Mouse (Mus musculus) embryonic stem cell, embryonic (primary cell): ENCODE data around the gene Nxph3.

Experiments
- CTCF ChIA-PET, 4 experiments: fragments of 300-600 bp in 2 of 4; fragments of 350-600 bp in 2 of 4; sonication (Branson Sonifier 250); formaldehyde crosslinking; loops; one replicate each; lab custom pipeline; 2022; ENCODE audit warnings: inconsistent platforms in 2 of 4; lab: Charles Lee
- POLR2A ChIA-PET, 4 experiments: fragments of 300-600 bp in 2 of 4; fragments of 350-600 bp in 2 of 4; sonication (Branson Sonifier 250); formaldehyde crosslinking; loops; one replicate each; lab custom pipeline; 2022; ENCODE audit warnings: antibody characterized with exemption in 4 of 4, inconsistent platforms in 1 of 4; lab: Charles Lee

Nxph3 gene

DNA sequence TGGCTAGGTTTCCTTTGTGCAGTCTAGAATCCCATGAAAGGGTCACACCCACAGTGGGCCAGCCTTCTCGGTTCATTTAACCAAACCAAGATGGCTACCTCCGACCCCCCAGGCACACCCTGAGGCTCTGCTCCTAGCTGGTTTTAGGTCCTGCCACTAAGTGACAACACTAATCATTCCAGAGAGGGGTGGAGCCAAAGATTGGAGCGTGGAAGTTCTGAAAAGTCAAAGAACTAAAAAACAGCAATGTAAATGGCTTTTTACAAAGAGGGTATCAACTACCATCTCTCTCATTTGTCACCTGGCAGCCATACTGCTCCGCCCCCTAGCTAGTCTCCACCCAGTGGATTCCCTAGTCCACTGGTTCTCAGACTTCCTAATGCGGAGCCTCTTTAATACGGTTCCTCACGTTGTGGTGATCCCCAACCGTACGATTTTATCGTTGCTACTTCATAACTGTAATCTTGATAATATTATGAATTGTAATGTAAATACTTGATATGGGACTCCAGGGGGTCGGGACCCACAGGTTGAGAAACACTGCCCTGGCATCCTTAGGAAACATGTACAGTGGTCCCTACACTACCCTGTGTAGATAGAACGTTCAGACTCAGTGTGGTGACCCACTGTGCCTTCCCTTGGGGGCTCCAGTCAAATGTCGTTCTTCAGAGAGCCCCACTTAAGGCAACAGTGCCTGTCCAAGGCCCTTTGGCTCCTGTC lies 18.1 kb upstream of the Nxph3 start:
- POLR2A ChIA-PET, result interaction anchor here in 3 of 4 experiments (0.5 to 3.3 kb wide), 36 partner anchors 8 to 341 kb away, joined by 3 to 13 read pairs (median 4); partner anchors contain the start of genes Kat7 (in 2 of the 3), Slc35b1 (in 2 of the 3), Nxph3 (in 1 of the 3) and Phb (in 1 of the 3)
- CTCF ChIA-PET, result interaction anchor here (0.5 to 5.9 kb wide), 32 partner anchors 8 to 448 kb away, joined by 3 to 32 read pairs (median 3); partner anchors contain the start of genes Ngfr (in 2 of the 4), Nxph3 (in 1 of the 4), Phb (in 1 of the 4) and Slc35b1 (in 1 of the 4)

DNA sequence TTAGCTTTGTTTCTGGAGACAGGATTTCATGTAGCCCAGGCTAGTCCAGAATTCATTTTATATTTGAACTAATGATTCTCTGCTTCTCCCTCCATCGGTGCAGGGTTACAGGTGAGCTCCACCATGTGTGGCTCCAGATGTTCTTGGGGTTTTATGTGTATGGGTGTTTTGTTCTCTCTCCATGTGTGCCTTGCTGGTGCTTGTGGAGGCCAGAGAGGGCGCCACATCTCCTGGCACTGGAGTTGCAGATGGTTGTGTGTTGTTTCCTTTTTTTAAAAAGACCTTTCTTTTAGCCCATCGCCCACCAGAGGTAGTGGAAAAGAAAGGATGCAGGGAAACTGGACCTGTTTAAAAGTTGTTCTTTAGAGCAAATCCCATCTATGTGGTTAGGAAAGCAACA lies 13.9 kb upstream of the Nxph3 start:
- ChIA-PET POLR2A (interaction anchor here in 2 of 4 experiments (0.7 to 2.1 kb wide), 8 partner anchors 11 to 190 kb away, joined by 3 to 9 read pairs (median 3); partner anchors contain the start of genes Nxph3 (in 1 of the 2), Phb (in 1 of the 2) and Slc35b1 (in 1 of the 2)), CTCF (interaction anchor here in 3 of 4 experiments (0.6 to 1.8 kb wide), 16 partner anchors 8 to 270 kb away, joined by 3 to 7 read pairs (median 3); partner anchors contain the start of genes Ngfr (in 1 of the 3) and Slc35b1 (in 1 of the 3))

DNA sequence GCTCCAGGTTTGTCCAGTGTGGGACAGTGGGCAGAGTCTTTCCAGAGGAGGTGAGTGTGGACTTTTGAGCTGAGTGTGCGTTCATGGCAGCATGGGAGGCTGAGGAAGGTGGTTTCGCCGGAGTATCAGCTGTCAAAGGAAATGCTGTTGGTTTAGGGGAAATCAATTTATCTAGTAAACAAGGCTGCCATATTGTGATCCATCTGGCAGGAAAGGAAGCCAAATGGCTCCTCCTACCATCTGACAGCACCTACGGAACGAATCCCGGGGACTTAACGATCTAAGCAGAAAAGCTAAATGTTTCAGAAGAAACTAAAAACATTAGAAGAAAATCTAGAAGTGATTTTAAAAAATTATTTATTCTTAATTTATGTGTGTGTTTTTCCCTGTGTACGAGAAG lies 12.9 kb upstream of the Nxph3 start:
- ChIA-PET POLR2A (interaction anchor here in 3 of 4 experiments (0.6 to 2.1 kb wide), 12 partner anchors 10 to 215 kb away, joined by 3 to 9 read pairs (median 3); partner anchors contain the start of genes Nxph3 (in 1 of the 3) and Slc35b1 (in 1 of the 3)), CTCF (interaction anchor here (0.6 to 1.8 kb wide), 10 partner anchors 17 to 456 kb away, joined by 3 to 7 read pairs (median 4); partner anchors contain the start of gene Ngfr (in 1 of the 4))

- POLR2A ChIA-PET, result interaction anchor here (0.6 to 3.4 kb wide), 59 partner anchors 9 to 455 kb away, joined by 3 to 35 read pairs (median 4); partner anchors contain the start of genes Slc35b1 (in 4 of the 4), Kat7 (in 3 of the 4), Ngfr (in 2 of the 4) and Spop (in 2 of the 4)
- CTCF ChIA-PET, result interaction anchor here (0.5 to 4.6 kb wide), 187 partner anchors 9 to 629 kb away, joined by 3 to 121 read pairs (median 5); partner anchors contain the start of genes Slc35b1 (in 4 of the 4), Spop (in 4 of the 4), Dlx3 (in 2 of the 4) and Kat7 (in 1 of the 4)
Measured at GRCm38 (mm10) chr11:95521563-95521962, 7.2 kb upstream of the Nxph3 start.

DNA sequence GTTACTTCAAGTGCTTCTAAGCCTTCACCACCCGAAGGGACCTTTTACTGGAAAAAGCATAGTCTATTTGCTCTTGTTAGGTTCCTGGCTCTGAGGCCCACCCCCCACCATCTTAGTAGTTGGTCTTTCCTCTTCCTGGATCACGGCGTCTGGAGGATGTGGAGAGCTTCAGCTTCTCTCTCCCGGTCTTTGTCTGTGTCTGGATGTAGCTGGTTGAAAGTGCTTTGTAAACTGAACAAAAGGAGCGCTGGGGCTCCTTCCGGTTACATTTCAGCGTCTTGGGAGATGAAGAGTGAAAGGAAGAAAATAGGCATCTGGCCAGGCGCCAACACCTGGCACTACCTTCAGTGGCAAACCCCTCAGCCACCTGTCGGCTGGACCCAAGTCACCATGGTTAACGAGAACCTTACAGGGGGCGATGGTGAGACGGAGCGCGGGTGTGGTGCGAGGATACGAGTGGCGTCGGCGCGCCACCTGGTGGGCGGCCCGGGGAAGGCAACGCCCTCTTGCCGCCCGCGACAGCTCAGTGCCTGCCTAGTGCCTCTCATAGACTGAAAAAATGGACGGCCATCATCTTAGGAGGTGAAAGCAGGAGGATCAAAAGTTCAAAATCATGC lies 6.2 kb upstream of the Nxph3 start:
- CTCF ChIA-PET, result interaction anchor here (0.5 to 4.6 kb wide), 168 partner anchors 8 to 581 kb away, joined by 3 to 121 read pairs (median 6); partner anchors contain the start of genes Slc35b1 (in 4 of the 4), Spop (in 4 of the 4), Ngfr (in 3 of the 4) and Dlx3 (in 2 of the 4)
- POLR2A ChIA-PET, result interaction anchor here (0.5 to 3.4 kb wide), 62 partner anchors 8 to 1309 kb away, joined by 3 to 35 read pairs (median 4); partner anchors contain the start of genes Slc35b1 (in 4 of the 4), Kat7 (in 3 of the 4), Ngfr (in 2 of the 4) and Spop (in 2 of the 4)

GRCm38 (mm10) chr11:95519996-95520395 lies 5.6 kb upstream of the Nxph3 start:
- POLR2A ChIA-PET, result interaction anchor here (0.7 to 3.4 kb wide), 28 partner anchors 11 to 419 kb away, joined by 3 to 35 read pairs (median 6); partner anchors contain the start of genes Slc35b1 (in 3 of the 4), Kat7 (in 2 of the 4), Spop (in 2 of the 4) and Ngfr (in 1 of the 4)
- CTCF ChIA-PET, result interaction anchor here (0.6 to 4.6 kb wide), 72 partner anchors 7 to 400 kb away, joined by 3 to 121 read pairs (median 10); partner anchors contain the start of genes Slc35b1 (in 4 of the 4), Dlx3 (in 1 of the 4), Ngfr (in 1 of the 4) and Spop (in 1 of the 4)

GRCm38 (mm10) chr11:95519299-95519698 lies 4.9 kb upstream of the Nxph3 start:
- ChIA-PET CTCF (interaction anchor here in 3 of 4 experiments (0.6 to 4.6 kb wide), 25 partner anchors 9 to 268 kb away, joined by 3 to 121 read pairs (median 26); partner anchors contain the start of genes Slc35b1 (in 3 of the 3) and Spop (in 1 of the 3)), POLR2A (interaction anchor here in 3 of 4 experiments (0.6 to 3.4 kb wide), 8 partner anchors 68 to 134 kb away, joined by 3 to 22 read pairs (median 4); partner anchors contain the start of genes Ngfr (in 1 of the 3), Slc35b1 (in 1 of the 3) and Spop (in 1 of the 3))

DNA sequence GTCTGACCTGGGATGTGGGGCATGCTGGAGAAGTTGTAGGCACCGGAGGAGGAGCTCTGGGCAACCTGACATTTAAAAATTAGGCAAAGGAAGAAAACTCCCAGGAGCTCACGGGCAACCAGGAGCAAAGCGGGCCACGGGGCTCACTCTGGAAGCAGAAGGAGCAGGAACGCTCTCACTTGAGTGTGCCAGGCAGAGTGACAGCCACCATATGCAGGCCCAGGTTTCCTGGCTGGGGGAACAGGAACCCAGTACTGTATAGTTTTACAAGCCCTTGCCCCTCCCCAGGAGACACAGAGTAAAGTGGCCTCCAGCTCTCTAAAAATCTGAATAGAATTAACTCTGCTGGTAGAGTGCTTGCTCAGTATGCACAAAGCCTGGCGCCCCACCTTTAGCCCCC lies 2.8 kb upstream of the Nxph3 start:
- CTCF ChIA-PET, result interaction anchor here in 3 of 4 experiments (0.7 to 5.0 kb wide), 7 partner anchors 10 to 258 kb away, joined by 3 to 32 read pairs (median 4); partner anchors contain the start of genes Kat7 (in 1 of the 3) and Slc35b1 (in 1 of the 3)
- POLR2A ChIA-PET, result interaction anchor here in 3 of 4 experiments (0.6 to 4.3 kb wide), 11 partner anchors 10 to 251 kb away, joined by 3 to 22 read pairs (median 3); partner anchors contain the start of genes Kat7 (in 1 of the 3) and Slc35b1 (in 1 of the 3)

GRCm38 (mm10) chr11:95516491-95516911 lies 2.1 kb upstream of the Nxph3 start:
- POLR2A ChIA-PET, result interaction anchor here (0.5 to 4.3 kb wide), 11 partner anchors 9 to 1598 kb away, joined by 3 to 22 read pairs (median 4); partner anchors contain the start of genes Kat7 (in 1 of the 4) and Slc35b1 (in 1 of the 4)
- CTCF ChIA-PET, result interaction anchor here (0.5 to 5.0 kb wide), 13 partner anchors 9 to 1334 kb away, joined by 3 to 32 read pairs (median 4); partner anchors contain the start of genes Slc35b1 (in 3 of the 4) and Spop (in 1 of the 4)

- CTCF ChIA-PET, result interaction anchor here (0.5 to 5.0 kb wide), 35 partner anchors 8 to 924 kb away, joined by 3 to 32 read pairs (median 4); partner anchors contain the start of genes Slc35b1 (in 3 of the 4) and Spop (in 1 of the 4)
Measured at GRCm38 (mm10) chr11:95515376-95516323, 1.3 kb upstream of the Nxph3 start.

DNA sequence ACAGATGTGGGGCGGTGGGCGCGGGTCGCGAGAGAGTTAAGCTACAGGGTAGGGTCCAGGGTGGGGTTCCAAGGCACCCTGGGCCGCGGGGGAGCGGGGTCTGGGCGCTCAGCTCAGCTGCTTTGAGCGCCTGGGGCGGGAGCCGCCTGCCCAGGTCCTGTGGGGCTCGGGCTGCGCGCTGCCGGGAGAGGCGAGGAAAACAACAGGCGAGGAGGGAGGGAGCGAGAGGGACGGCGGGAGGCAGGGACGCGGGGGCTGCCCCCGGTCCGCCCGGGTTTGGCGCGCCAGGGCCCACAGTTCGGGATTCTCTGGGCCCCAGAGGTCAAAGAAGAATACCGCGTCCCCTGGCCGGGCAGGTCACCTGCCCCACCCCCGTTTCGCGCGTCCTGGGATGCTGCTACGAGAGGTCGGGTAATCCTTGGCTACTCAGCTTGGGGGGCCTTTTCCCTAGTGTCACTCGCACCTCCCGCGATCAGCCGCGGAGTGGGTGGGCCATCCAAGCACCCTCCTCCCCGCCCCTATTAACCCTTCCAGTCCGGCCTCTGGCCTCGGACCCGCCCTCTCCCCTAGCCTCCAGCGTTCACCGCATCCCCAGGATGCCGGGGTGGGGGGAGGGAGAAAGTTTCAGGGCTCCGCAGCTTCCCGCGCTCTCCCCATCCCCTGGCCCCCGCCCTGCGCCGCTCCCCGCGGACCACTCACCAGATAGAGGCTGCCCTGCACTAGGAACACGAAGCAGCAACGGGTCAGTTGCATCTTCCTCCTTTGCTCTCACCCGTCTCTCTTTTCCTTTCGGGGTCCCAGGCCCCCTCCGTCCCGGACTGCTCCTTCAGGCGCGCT lies 691 bp downstream of the Nxph3 start:
- POLR2A ChIA-PET, result interaction anchor here in 3 of 4 experiments (0.6 to 4.3 kb wide), 20 partner anchors 8 to 238 kb away, joined by 3 to 22 read pairs (median 4); partner anchors contain the start of genes Kat7 (in 2 of the 3), Slc35b1 (in 2 of the 3), Spop (in 2 of the 3) and Fam117a (in 1 of the 3)
- CTCF ChIA-PET, result interaction anchor here in 3 of 4 experiments (0.6 to 5.0 kb wide), 19 partner anchors 7 to 397 kb away, joined by 3 to 32 read pairs (median 5); partner anchors contain the start of genes Slc35b1 (in 1 of the 3) and Spop (in 1 of the 3)

More at GRCm38 (mm10) chr11:95515376-95516323, 1.3 kb upstream of the Nxph3 start:
- POLR2A ChIA-PET, result interaction anchor here (0.6 to 4.3 kb wide), 31 partner anchors 8 to 587 kb away, joined by 3 to 22 read pairs (median 3); partner anchors contain the start of genes Kat7 (in 2 of the 4), Slc35b1 (in 2 of the 4) and Spop (in 2 of the 4)

- ChIA-PET CTCF (interaction anchor here in 3 of 4 experiments (1.2 to 3.4 kb wide), 6 partner anchors 9 to 253 kb away, joined by 3 to 18 read pairs (median 6); no protein-coding TSS in a partner anchor), POLR2A (interaction anchor here (0.7 to 2.0 kb wide), 10 partner anchors 9 to 269 kb away, joined by 3 to 8 read pairs (median 4); partner anchors contain the start of genes Kat7 (in 1 of the 4), Slc35b1 (in 1 of the 4) and Spop (in 1 of the 4))
Measured at GRCm38 (mm10) chr11:95512383-95512782, 2.0 kb downstream of the Nxph3 start.

DNA sequence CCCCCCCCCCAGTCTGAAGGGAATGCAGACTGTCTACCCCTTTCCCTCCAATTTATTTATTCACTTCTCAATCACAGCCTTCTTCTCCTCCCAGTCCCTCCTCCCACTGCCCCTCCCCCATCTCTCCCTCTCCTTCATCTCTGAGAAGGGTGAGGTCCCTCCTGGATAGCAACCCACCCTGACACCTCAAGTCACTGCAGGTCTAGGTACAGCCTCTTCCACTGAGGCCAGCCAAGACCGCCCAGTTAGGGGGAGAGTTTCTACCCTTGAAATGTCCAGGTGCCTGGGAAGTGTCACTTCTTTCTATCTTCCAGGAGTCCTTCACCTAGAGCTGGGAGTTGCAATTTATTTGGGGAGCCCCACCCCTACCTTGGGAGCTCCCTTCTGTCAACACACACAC lies 2.5 kb downstream of the Nxph3 start:
- ChIA-PET CTCF (interaction anchor here in 3 of 4 experiments (0.6 to 3.4 kb wide), 4 partner anchors 9 to 201 kb away, joined by 3 to 10 read pairs (median 4); no protein-coding TSS in a partner anchor), POLR2A (interaction anchor here in 3 of 4 experiments (0.7 to 2.0 kb wide), 4 partner anchors 9 to 270 kb away, joined by 3 to 8 read pairs (median 4); partner anchors contain the start of gene Slc35b1 (in 1 of the 3))

DNA sequence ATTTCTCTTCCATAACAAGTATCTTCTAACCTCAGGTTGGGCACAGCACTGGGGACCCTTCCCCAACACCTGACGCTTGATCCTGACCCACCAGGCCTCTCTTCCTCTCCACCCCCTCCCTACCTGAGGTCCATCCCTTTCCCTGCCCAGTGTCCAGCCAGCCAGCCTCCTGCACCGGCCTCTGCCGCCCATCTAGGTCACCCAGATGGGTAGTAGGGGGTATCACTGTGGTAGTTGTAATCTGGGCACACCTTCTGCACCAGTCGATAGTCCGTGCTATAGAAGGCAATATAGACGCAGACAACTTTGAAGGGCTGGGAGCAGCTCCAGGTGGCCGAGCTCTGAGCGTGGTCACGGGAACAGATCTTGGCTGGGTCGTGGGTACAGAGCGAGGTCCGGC lies 3.7 kb downstream of the Nxph3 start:
- CTCF ChIA-PET, result interaction anchor here in 1 of 4 experiments (4.8 kb wide), 1 partner anchor 10 kb away, joined by 34 read pairs; no protein-coding TSS in a partner anchor
- POLR2A ChIA-PET, result interaction anchor here in 1 of 4 experiments (0.7 to 1.2 kb wide), 2 partner anchors 17 to 142 kb away, joined by 3 to 5 read pairs; no protein-coding TSS in a partner anchor
